Mouse (Mus musculus) forebrain, embryonic 14.5 days (tissue): ENCODE measurements at regions not wholly inside any gene's neighbourhood (a gene's known extent, or its start where the extent isn't known, plus 50 kb on each side); places are given as distances from the start of the nearest gene placed in this dataset.
A peak's percentile ranks its signal among the peaks of the same experiment; 100 is the strongest.

Source experiments
- ATAC-seq: fragments of 200-750 bp; cut with Nextera tagmentation; 2 replicates; pipeline ENCODE4 v1.8.0; 2017; ENCODE audit warnings: mild to moderate bottlenecking, moderate library complexity
- DNase-seq: peaks from one replicate; pipeline ENCODE4 v3.0.0-alpha.2; 2015; ENCODE audit warnings: low spot score
- H3K27ac ChIP-seq: fragments of 300-500 bp; sonication (generic); 2 replicates; pipeline ENCODE4 v1.5.1; 2014; ENCODE audit warnings: low read depth, mild to moderate bottlenecking, control low read depth, low read length, moderate library complexity
- H3K27me3 ChIP-seq: fragments of 300-500 bp; sonication (generic); replicated peaks from 2 replicates; pipeline ENCODE4 v1.6.1; 2014; ENCODE audit warnings: low read length, control low read depth, mixed read lengths; ENCODE audit not compliant: control insufficient read depth, insufficient read depth
- H3K36me3 ChIP-seq: fragments of 300-500 bp; sonication (generic); 2 replicates; pipeline ENCODE4 v1.6.1; 2014; ENCODE audit warnings: low read length, control low read depth; ENCODE audit not compliant: control insufficient read depth, insufficient read depth
- H3K4me1 ChIP-seq: fragments of 300-500 bp; sonication (generic); 2 replicates; pipeline ENCODE4 v1.6.1; 2014; ENCODE audit warnings: antibody characterized with exemption, low read length, control low read depth; ENCODE audit not compliant: control insufficient read depth, insufficient read depth
- H3K4me2 ChIP-seq: fragments of 300-500 bp; sonication (generic); 2 replicates; pipeline ENCODE4 v1.6.1; 2014; ENCODE audit warnings: mild to moderate bottlenecking, control low read depth, low read length
- H3K4me3 ChIP-seq: fragments of 300-500 bp; sonication (generic); 2 replicates; pipeline ENCODE4 v1.5.1; 2014; ENCODE audit warnings: low read depth, low read length, control low read depth
- H3K9ac ChIP-seq: fragments of 300-500 bp; sonication (generic); 2 replicates; pipeline ENCODE4 v1.6.1; 2014; ENCODE audit warnings: mild to moderate bottlenecking, low read length, control low read depth, moderate library complexity
- H3K9me3 ChIP-seq: fragments of 300-500 bp; sonication (generic); replicated peaks from 2 replicates; pipeline ENCODE4 v1.6.1; 2016; ENCODE audit warnings: low read length, control low read depth, mixed read lengths; ENCODE audit not compliant: control insufficient read depth
- WGBS: fragments of 180-500 bp; shearing (Covaris S2); extraction: QIAGEN DNeasy Blood & Tissue Kit; methylation state at CpG from one replicate; pipeline ENCODE4 v1.1.7; 2014; 5-methylcytosine and 5-hydroxymethylcytosine counted together

GRCm38 (mm10) chr11:19073265-19073664, 54.5 kb upstream of the Meis1 start:
- Histone ChIP-seq H3K36me3 (no peaks in the 10 kb centered on the region), H3K4me1 (peaks cover 10% of the 10 kb centered on the region), H3K9ac (no peak overlapping the region), H3K27me3 (no peaks in the 10 kb centered on the region), H3K4me3 (no peak overlapping the region), H3K4me2 (no peak overlapping the region), H3K9me3 (no peaks in the 10 kb centered on the region), H3K27ac (no peak overlapping the region)
- DNase-seq, result no peak
- WGBS, result 21% methylated on average over 5 of the region's 5 CpGs
- ATAC-seq, result peak; percentile 67; the same call in 1 of the 2 replicates

- 10% methylated on average over 11 of the region's 11 CpGs for WGBS
- Histone ChIP-seq H3K27me3 (no peaks in the 10 kb centered on the region), H3K9ac (no peak overlapping the region), H3K36me3 (no peaks in the 10 kb centered on the region), H3K9me3 (no peaks in the 10 kb centered on the region), H3K4me2 (no peak overlapping the region), H3K4me3 (no peak overlapping the region), H3K27ac (no peak overlapping the region), H3K4me1 (peaks cover 10% of the 10 kb centered on the region)
- DNase-seq (peak; percentile 84), ATAC-seq (peak; percentile 90)
Measured at GRCm38 (mm10) chr11:19073887-19074564, 55.2 kb upstream of the Meis1 start.

- Histone ChIP-seq H3K4me2 (no peak overlapping the region), H3K36me3 (no peaks in the 10 kb centered on the region), H3K4me3 (no peak overlapping the region), H3K27ac (no peak overlapping the region), H3K9me3 (no peaks in the 10 kb centered on the region), H3K9ac (no peak overlapping the region), H3K27me3 (peaks cover 18% of the 10 kb centered on the region), H3K4me1 (peaks cover 5% of the 10 kb centered on the region)
- WGBS, result 70% methylated on average over 15 of the region's 15 CpGs
- ATAC-seq, result no peak
- no peak for DNase-seq
Measured at GRCm38 (mm10) chr11:19091101-19091857, 72.5 kb upstream of the Meis1 start.

GRCm38 (mm10) chr11:19092967-19093745, 74.4 kb upstream of the Meis1 start:
- DNase-seq (peak; percentile 25), ATAC-seq (peak; percentile 32; the same call in 1 of the 2 replicates)
- Histone ChIP-seq H3K27me3 (peaks cover 18% of the 10 kb centered on the region), H3K27ac (no peak overlapping the region), H3K9ac (no peak overlapping the region), H3K4me2 (no peak overlapping the region), H3K4me3 (no peak overlapping the region), H3K4me1 (peaks cover 5% of the 10 kb centered on the region), H3K36me3 (no peaks in the 10 kb centered on the region), H3K9me3 (no peaks in the 10 kb centered on the region)
- WGBS, result 7% methylated on average over 9 of the region's 9 CpGs

- Histone ChIP-seq H3K9me3 (no peaks in the 10 kb centered on the region), H3K4me1 (peaks cover 5% of the 10 kb centered on the region), H3K36me3 (no peaks in the 10 kb centered on the region), H3K4me3 (no peak overlapping the region), H3K9ac (no peak overlapping the region), H3K27ac (no peak overlapping the region), H3K27me3 (peaks cover 18% of the 10 kb centered on the region), H3K4me2 (no peak overlapping the region)
- DNase-seq (no peak), ATAC-seq (no peak)
- WGBS, result 3% methylated on average over 4 of the region's 4 CpGs
Measured at GRCm38 (mm10) chr11:19093749-19094148, 75.0 kb upstream of the Meis1 start.

DNA sequence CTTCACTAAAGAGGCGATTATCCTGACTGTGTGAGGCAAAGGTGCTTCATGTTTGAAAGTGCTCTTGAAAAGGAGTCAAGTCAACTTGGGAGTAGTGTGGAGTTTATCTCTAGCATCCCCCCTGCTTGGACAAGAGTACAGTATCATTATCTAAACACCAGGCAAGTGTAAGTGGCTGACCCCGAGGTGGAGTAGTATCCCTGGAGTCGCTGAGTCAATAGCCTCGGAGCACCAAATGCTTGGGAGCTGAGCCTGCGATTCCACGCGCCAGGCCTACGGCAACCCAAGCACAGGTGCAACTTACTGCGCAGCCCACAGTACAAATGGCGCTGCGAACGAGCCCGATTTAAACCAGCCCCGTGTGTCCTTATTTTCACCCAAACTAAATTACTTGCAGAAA, 75.4 kb upstream of the Meis1 start:
- Histone ChIP-seq H3K27me3 (peaks cover 18% of the 10 kb centered on the region), H3K4me3 (no peak overlapping the region), H3K4me2 (no peak overlapping the region), H3K27ac (no peak overlapping the region), H3K4me1 (peaks cover 5% of the 10 kb centered on the region), H3K9me3 (no peaks in the 10 kb centered on the region), H3K9ac (no peak overlapping the region), H3K36me3 (no peaks in the 10 kb centered on the region)
- ATAC-seq (no peak), DNase-seq (no peak)
- 57% methylated on average over 14 of the region's 14 CpGs for WGBS

GRCm38 (mm10) chr11:19102981-19103568, 84.3 kb upstream of the Meis1 start:
- Histone ChIP-seq H3K4me2 (no peak overlapping the region), H3K27ac (no peak overlapping the region), H3K4me3 (no peak overlapping the region), H3K4me1 (peaks cover 6% of the 10 kb centered on the region; the same call in 1 of the 2 replicates), H3K36me3 (no peaks in the 10 kb centered on the region), H3K9me3 (no peaks in the 10 kb centered on the region), H3K27me3 (peaks cover 12% of the 10 kb centered on the region; the same call in 1 of the 2 replicates), H3K9ac (no peak overlapping the region)
- 30% methylated on average over 7 of the region's 7 CpGs for WGBS
- no peak for ATAC-seq
- DNase-seq, result no peak

DNA sequence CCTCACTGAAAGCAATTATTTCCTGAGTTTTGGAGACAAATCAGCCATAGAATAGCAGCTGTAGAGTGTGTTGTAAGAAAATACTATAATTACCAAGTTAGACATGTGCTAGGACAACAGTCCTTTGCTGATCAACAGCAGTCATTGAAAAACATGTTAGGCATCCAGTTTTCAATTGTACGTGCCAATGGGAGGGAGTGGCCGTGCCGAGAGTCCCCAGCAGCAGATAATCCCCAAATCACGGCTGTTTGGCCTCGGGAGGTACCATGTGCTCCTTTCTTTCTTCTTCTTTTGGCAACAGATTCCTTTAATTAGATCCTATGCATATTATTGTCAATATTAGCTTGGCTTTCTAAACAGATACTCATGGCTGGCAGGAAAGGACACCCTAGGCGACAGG, 88.4 kb upstream of the Meis1 start:
- WGBS, result 5% methylated on average over 6 of the region's 6 CpGs
- Histone ChIP-seq H3K27ac (no peak overlapping the region), H3K4me3 (no peak overlapping the region), H3K9me3 (no peaks in the 10 kb centered on the region), H3K4me1 (peaks cover 6% of the 10 kb centered on the region; the same call in 1 of the 2 replicates), H3K9ac (no peak overlapping the region), H3K36me3 (no peaks in the 10 kb centered on the region), H3K4me2 (no peak overlapping the region), H3K27me3 (peaks cover 20% of the 10 kb centered on the region; the same call in 1 of the 2 replicates)
- ATAC-seq, result peak; percentile 65
- peak; percentile 61 for DNase-seq
